Mouse (Mus musculus) heart, embryonic 14.5 days (tissue): ENCODE measurements around the gene Cdk18. TPM values are rescaled to one million over a fixed set of nuclear protein-coding genes. Genes with fewer than 3 reads are reported as not detected.

Source experiments
- ATAC-seq: fragments of 200-750 bp; cut with Nextera tagmentation; 2 replicates; pipeline ENCODE4 v1.8.0; 2017; ENCODE audit warnings: low read depth, moderate TSS enrichment; ENCODE audit not compliant: insufficient number of reproducible peaks, insufficient read depth, low FRiP score
- H3K27ac ChIP-seq, 2 experiments: fragments of 200-500 bp in 1 of 2; fragments of 300-500 bp in 1 of 2; sonication (generic) in 1 of 2; replicated peaks in 1 of 2; 2 replicates each; pipeline ENCODE4 v1.5.1; 2012 to 2014; ENCODE audit warnings: low read depth in 2 of 2, low read length in 2 of 2, control low read depth in 1 of 2, mild to moderate bottlenecking in 1 of 2, mixed read lengths in 1 of 2; ENCODE audit not compliant: control insufficient read depth in 1 of 2, insufficient read depth in 1 of 2
- H3K27me3 ChIP-seq: fragments of 300-500 bp; sonication (generic); 2 replicates; pipeline ENCODE4 v1.6.1; 2014; ENCODE audit warnings: mild to moderate bottlenecking, low read length, control low read depth; ENCODE audit not compliant: control insufficient read depth, insufficient read depth
- H3K36me3 ChIP-seq: fragments of 300-500 bp; sonication (generic); 2 replicates; pipeline ENCODE4 v1.6.1; 2014; ENCODE audit warnings: mild to moderate bottlenecking, control low read depth, low read length, mixed read lengths; ENCODE audit not compliant: control insufficient read depth, insufficient read depth
- H3K4me1 ChIP-seq, 2 experiments: fragments of 200-500 bp in 1 of 2; fragments of 300-500 bp in 1 of 2; sonication (generic) in 1 of 2; 2 replicates each; pipeline ENCODE4 v1.6.1; 2012 to 2014; ENCODE audit warnings: low read length in 2 of 2, control low read depth in 1 of 2, mixed read lengths in 1 of 2; ENCODE audit not compliant: control insufficient read depth in 2 of 2, insufficient read depth in 2 of 2
- H3K4me2 ChIP-seq: fragments of 300-500 bp; sonication (generic); 2 replicates; pipeline ENCODE4 v1.6.1; 2014; ENCODE audit warnings: mild to moderate bottlenecking, low read length
- H3K4me3 ChIP-seq, 2 experiments: fragments of 200-500 bp in 1 of 2; fragments of 300-500 bp in 1 of 2; sonication (generic) in 1 of 2; 2 replicates each; pipeline ENCODE4 v1.5.1; 2012 to 2014; ENCODE audit warnings: low read length in 2 of 2, mild to moderate bottlenecking in 2 of 2, control low read depth in 1 of 2, low read depth in 1 of 2, moderate library complexity in 1 of 2; ENCODE audit not compliant: control insufficient read depth in 1 of 2, insufficient read depth in 1 of 2
- H3K9ac ChIP-seq: fragments of 300-500 bp; sonication (generic); 2 replicates; pipeline ENCODE4 v1.6.1; 2014; ENCODE audit warnings: mild to moderate bottlenecking, low read length
- H3K9me3 ChIP-seq: fragments of 300-500 bp; sonication (generic); 2 replicates; pipeline ENCODE4 v1.6.1; 2016; ENCODE audit warnings: low read length, control low read depth; ENCODE audit not compliant: control insufficient read depth
- WGBS: fragments of 180-500 bp; shearing (Covaris S2); extraction: QIAGEN DNeasy Blood & Tissue Kit; methylation state at CpG from one replicate; pipeline ENCODE4 v1.1.7; 2014; 5-methylcytosine and 5-hydroxymethylcytosine counted together
- polyA plus RNA-seq: library from polyadenylated mRNA; unstranded; fragments of >200 nt; fragmentation: Nextera tagmentation; extraction: Ambion mirVana; gene quantifications from 2 replicates; pipeline ENCODE4 v1.2.1, GENCODE M21; 2014

The Cdk18 gene
- polyA plus RNA-seq, 1 experiment from 2014 or later = 2.9 TPM

GRCm38 (mm10) chr1:132149410-132149809, 9.9 kb upstream of the Cdk18 start:
- Histone ChIP-seq H3K4me2 (no peak overlapping the region), H3K9me3 (no peaks in the 10 kb centered on the region), H3K27ac (no peak overlapping the region), H3K9ac (no peak overlapping the region), H3K4me1 (peaks cover 29 to 37% of the 10 kb centered on the region in 2 experiments), H3K36me3 (no peaks in the 10 kb centered on the region), H3K4me3 (no peak overlapping the region), H3K27me3 (no peaks in the 10 kb centered on the region)
- ATAC-seq = no peak
- 78% methylated on average over 2 of the region's 2 CpGs for WGBS

DNA sequence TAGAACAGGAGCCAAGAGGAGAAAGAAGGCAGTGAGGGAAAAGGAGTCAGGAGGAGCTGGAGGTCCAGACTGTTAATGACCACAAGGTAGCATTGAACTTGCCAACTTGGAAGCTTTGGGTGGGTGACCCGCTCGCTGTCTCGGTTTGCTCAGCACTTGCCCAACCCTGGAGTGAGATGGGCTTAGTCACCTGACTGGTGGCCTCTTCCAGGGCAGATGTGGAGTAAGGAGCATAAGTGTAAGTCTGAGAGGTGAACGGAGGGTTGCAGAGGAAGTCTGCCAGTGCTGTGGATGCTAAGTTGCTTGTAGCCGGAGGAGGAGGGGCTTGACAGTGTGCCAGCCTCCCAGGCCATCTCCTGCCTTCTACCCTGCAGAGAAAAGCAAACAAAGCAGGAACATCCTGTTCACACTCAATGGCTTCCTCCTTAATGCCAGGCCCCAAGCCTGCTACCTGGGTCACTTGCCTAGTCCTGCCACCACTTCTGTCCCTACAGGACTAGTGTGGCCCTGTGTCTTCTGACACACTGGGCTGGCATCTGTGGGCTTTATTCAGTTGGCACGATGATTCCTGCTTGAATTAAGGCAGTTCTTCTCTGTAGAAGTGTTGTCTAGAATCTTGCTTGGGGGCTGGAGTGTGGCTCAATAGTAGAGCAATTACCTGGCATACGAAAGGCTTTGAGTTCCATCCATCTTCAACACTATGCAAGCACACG, 6.6 kb upstream of the Cdk18 start:
- Histone ChIP-seq H3K36me3 (no peaks in the 10 kb centered on the region), H3K9me3 (no peaks in the 10 kb centered on the region), H3K9ac (no peak overlapping the region), H3K4me1 (peaks cover 16 to 17% of the 10 kb centered on the region in 2 experiments), H3K27ac (no peak overlapping the region), H3K4me3 (no peak overlapping the region), H3K4me2 (no peak overlapping the region), H3K27me3 (no peaks in the 10 kb centered on the region)
- ATAC-seq = no peak
- 86% methylated on average over 8 of the region's 8 CpGs for WGBS

DNA sequence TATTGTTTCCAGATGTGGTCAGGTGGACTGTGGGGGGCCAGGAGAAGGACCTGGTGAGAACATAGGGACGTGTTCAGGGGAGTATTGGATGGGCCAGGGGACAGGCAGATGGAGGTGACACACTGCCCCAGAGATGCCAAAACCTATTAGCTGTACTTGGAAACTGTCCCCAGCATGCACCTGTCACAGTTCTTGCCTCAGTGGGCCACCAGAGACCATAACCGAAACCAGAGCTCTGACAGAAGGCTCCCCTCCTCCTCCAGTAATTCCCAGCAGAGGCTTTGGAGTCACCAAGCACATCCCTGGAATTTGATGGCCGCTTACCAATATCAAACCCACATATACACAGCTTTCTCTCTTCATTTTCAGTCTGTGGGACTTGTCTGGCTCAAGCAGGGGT, 5.4 kb upstream of the Cdk18 start:
- H3K4me2 ChIP-seq = no peak overlapping the region
- H3K36me3 ChIP-seq = no peaks in the 10 kb centered on the region
- no peaks in the 10 kb centered on the region for H3K9me3 ChIP-seq
- ATAC-seq = no peak
- H3K9ac ChIP-seq = no peak overlapping the region
- 81% methylated on average over 3 of the region's 3 CpGs for WGBS
- H3K27me3 ChIP-seq = no peaks in the 10 kb centered on the region
- H3K4me1 ChIP-seq = peaks cover 4 to 6% of the 10 kb centered on the region in 2 experiments
- no peak overlapping the region for H3K27ac ChIP-seq
- no peak overlapping the region for H3K4me3 ChIP-seq

DNA sequence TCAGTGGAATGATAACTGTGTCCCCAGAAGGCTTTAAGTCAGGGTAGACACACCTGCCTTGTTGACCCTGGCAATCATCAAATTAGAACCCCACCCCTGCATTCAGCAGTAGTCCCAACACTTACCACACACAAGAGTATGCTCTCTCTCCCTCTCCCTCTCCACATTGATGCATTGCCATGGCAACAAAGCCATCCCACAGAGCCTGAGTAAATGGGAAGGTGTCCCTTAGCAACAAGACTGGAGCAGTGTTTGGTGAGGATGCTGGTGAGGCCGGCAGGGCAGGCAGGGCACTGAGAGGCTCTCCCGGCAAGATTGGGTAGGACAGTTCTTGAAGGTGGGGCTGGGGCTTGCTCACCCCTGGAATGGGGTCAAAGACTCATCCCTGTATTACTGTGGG, 4.7 kb upstream of the Cdk18 start:
- H3K9ac ChIP-seq = no peak overlapping the region
- no peaks in the 10 kb centered on the region for H3K27me3 ChIP-seq
- H3K4me1 ChIP-seq = peaks cover 0 to 2% of the 10 kb centered on the region in 2 experiments; a peak in 3 of 4 replicates
- H3K27ac ChIP-seq = no peak overlapping the region
- 56% methylated on average over 2 of the region's 2 CpGs for WGBS
- H3K4me2 ChIP-seq = no peak overlapping the region
- H3K9me3 ChIP-seq = no peaks in the 10 kb centered on the region
- no peaks in the 10 kb centered on the region for H3K36me3 ChIP-seq
- H3K4me3 ChIP-seq = no peak overlapping the region
- ATAC-seq = no peak

DNA sequence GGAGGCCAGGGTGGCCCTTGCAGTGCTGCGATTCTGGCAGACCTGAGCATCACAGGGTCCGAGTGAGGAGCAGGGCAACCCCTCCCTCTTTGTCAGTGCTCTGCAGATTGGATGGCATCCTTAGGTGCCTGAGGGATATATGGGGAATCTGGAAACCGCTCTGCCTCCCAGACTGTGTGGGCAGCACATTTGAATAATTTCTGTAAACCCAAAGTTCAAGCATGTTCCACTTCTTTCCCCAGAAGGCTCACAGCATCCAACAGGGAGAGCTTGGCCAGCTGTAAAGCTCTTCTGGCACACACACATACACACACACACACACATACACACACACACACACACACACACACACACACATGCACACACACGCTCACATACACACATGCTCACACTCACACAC, 4.2 kb upstream of the Cdk18 start:
- 59% methylated on average over 4 of the region's 4 CpGs for WGBS
- H3K9me3 ChIP-seq = no peaks in the 10 kb centered on the region
- H3K4me2 ChIP-seq = no peak overlapping the region
- ATAC-seq = no peak
- H3K36me3 ChIP-seq = no peaks in the 10 kb centered on the region
- no peak overlapping the region for H3K9ac ChIP-seq
- H3K27ac ChIP-seq = no peak overlapping the region
- H3K27me3 ChIP-seq = no peaks in the 10 kb centered on the region
- no peak overlapping the region for H3K4me3 ChIP-seq
- peaks cover 4 to 5% of the 10 kb centered on the region in 2 experiments for H3K4me1 ChIP-seq

GRCm38 (mm10) chr1:132143079-132143478, 3.6 kb upstream of the Cdk18 start:
- no peaks in the 10 kb centered on the region for H3K36me3 ChIP-seq
- H3K27ac ChIP-seq = no peak overlapping the region
- H3K9me3 ChIP-seq = no peaks in the 10 kb centered on the region
- H3K4me1 ChIP-seq = peaks cover 7 to 11% of the 10 kb centered on the region in 2 experiments
- ATAC-seq = no peak
- 45% methylated on average over 5 of the region's 5 CpGs for WGBS
- no peaks in the 10 kb centered on the region for H3K27me3 ChIP-seq
- no peak overlapping the region for H3K4me3 ChIP-seq
- H3K4me2 ChIP-seq = no peak overlapping the region
- no peak overlapping the region for H3K9ac ChIP-seq

- Histone ChIP-seq H3K9me3 (no peaks in the 10 kb centered on the region), H3K9ac (no peak overlapping the region), H3K4me1 (peaks cover 7 to 14% of the 10 kb centered on the region in 2 experiments), H3K27me3 (no peaks in the 10 kb centered on the region), H3K4me3 (no peak overlapping the region), H3K27ac (no peak overlapping the region), H3K36me3 (no peaks in the 10 kb centered on the region), H3K4me2 (no peak overlapping the region)
- 67% methylated on average over 13 of the region's 13 CpGs for WGBS
- ATAC-seq = no peak
These were observed 2.3 kb upstream of the Cdk18 start for GRCm38 (mm10) chr1:132141753-132142152.

GRCm38 (mm10) chr1:132141166-132141565, 1.7 kb upstream of the Cdk18 start:
- H3K9ac ChIP-seq = no peak overlapping the region
- no peak for ATAC-seq
- H3K9me3 ChIP-seq = no peaks in the 10 kb centered on the region
- H3K4me1 ChIP-seq = peaks cover 7 to 14% of the 10 kb centered on the region in 2 experiments
- H3K36me3 ChIP-seq = no peaks in the 10 kb centered on the region
- no peaks in the 10 kb centered on the region for H3K27me3 ChIP-seq
- no peak overlapping the region for H3K4me2 ChIP-seq
- 82% methylated on average over 2 of the region's 2 CpGs for WGBS
- H3K27ac ChIP-seq = no peak overlapping the region
- H3K4me3 ChIP-seq = no peak overlapping the region
